Mouse (Mus musculus): ENCODE results near the gene Gm45808. TPM values are rescaled to one million over a fixed set of nuclear protein-coding genes. Genes with fewer than 3 reads are reported as not detected.

The Gm45808 gene
- total RNA-seq, 4 experiments from 2014 or later: 1.9 to 3.2 (median 2.9) TPM; not detected in 1

DNA sequence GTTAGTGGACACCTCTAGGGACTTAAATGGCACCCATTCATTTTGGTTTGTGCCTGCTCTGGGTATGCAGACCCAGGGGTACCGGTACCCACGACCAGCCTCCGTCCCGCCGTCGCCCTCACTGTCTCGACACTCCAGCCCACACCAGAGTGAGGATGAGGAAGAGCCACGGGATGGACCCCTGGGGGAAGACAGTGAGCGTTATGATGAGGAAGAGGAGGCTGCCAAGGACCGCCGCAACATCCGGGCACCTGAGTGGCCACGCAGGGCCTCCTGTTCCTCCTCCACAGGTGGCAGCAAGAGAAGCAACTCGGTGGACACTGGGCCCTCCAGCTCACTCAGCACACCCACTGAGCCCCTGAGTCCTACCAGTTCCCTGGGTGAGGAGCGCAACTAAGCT is 31.6 kb downstream of the Gm45808 start:
- no peak for DNase-seq (ENCODE audit: low spot score in 2 of 2)

DNA sequence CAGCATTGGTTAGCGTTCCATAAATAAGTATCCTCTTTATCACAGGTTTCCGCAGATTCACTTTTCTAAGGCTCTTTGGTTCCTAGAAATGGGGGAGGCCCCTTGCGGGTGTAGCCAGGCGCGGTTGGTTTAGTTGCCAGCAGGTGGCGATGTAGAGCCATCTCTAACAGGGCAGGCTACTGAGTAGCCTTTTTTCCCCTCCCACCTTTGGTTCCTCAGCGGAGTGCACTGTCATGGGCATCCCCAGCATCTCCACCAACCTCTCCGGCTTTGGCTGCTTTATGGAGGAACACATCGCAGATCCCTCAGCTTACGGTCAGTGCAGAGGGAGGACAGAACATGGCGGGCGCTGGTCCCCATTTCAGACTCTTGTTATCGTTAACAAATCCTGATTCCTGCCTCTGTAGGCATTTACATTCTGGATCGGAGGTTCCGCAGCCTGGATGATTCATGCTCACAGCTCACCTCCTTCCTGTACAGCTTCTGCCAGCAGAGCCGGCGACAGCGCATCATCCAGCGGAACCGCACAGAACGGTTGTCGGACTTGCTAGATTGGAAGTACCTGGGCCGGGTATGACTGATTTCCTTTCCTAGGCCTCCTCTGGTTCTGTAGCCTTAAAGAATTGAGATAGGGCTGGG is 35.1 kb downstream of the Gm45808 start:
- DNase-seq (ENCODE audit: low spot score in 2 of 2): peak; percentile 72 to 81

DNA sequence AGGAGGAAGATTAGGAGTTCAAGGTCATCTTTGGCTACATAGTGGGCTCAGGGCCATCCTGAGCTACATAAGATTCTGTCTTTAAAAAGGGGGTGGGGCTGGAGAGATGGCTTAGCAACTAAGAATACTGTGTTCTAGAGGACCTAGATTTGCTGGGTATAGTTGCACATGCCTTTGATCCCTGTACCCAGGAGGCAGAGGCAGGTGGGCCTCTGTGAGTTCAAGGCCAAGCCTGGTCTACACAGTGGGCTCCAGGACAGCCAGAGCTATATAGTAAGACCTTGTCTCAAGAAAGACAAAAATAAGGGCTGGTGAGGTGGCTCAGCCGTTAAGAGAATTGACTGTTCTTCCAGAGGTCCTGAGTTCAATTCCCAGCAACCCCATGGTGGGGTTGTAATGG is 36.6 kb downstream of the Gm45808 start:
- DNase-seq (ENCODE audit: low spot score in 2 of 2): no peak

DNA sequence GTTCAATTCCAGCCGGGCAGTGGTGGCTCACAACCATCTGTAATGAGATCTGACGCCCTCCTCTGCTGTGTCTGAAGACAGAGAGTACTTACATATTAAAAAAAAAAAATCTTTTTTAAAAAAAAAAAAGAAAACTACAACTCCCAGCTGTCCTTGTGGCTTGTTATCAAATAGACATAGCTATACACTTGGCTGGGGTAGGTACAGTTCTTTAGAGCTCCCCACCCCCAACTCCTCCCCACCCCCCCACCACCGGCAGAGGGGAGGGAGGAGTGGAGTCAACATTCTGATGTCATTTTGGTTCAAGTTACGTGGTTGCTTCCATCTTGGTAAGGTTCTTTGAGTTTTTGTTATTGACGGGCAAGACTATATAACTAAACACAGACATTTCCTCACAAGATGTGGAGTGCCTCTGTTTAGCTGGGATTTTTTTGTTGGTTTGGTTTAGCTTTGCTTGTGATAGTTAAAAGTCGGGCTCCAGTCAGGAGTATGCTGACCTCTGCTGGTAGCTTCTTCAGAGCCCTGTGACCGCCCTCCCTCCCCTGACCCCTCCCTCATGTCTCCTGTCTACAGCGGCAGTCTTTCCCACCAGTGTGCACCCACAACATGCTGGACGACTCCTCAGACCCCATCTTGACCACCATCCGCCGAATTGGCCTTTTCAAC is 39.2 kb downstream of the Gm45808 start:
- DNase-seq (ENCODE audit: low spot score in 2 of 2): no peak

DNA sequence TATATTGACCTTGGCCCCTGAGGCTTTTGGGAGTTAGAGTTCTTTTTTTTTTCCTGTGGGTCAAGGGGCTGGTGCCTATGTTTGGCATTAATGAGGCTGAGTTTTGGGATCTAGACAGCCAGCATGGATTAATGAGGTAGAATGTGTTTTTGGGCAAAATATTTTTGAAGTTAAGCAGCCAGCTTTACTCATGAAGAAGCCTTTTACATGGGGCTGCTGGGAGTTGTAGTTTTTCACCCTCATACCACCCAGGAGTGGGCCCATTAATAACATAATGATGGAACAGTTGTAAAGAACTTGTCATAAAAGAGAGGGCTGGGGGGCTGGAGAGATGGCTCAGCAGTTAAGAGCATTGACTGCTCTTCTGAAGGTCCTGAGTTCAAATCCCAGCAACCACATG is 40.0 kb downstream of the Gm45808 start:
- DNase-seq (ENCODE audit: low spot score in 2 of 2): no peak

DNA sequence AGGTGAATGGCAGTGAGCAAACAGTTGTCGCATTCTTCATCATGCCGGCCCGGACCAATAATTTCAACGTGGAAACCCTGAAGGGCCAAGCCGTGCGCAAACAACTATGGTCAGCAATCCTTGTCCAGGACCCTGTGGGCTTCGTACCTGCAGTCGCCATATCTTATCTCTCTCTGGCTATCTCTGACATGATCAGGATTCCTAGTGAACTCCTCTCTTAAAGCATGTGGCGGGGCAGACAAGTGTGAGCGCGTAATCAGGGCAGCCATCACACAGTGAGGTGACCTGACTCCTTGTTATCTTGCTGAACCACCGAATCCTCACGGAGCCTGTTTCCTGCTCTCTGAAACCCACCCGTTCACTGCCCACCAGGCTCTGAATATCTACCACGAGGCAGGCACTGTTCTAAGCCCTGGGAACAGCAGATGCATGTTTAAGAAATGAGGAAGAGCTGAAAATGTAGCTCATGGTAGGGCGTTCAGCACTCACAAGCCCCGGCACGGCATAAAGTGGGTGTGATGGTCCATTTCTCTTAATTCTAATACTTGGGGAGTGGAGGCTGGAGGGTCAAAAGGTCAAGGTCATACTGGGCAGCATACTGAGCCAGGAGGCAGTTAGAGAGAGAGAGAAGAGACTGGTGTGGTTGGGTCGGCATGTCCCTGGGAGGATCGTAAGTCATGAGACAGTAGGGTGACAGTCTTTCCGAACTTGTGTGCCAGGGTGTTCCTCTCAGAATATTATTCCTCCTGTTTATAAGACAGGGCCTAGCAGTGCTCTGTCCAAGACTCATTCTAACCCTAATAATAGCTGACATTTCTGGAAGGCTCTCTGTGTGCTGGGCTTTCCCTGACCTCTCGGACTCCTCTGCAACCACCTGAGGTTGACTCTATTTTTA is 42.8 kb downstream of the Gm45808 start:
- DNase-seq (ENCODE audit: low spot score in 2 of 2): no peak

DNA sequence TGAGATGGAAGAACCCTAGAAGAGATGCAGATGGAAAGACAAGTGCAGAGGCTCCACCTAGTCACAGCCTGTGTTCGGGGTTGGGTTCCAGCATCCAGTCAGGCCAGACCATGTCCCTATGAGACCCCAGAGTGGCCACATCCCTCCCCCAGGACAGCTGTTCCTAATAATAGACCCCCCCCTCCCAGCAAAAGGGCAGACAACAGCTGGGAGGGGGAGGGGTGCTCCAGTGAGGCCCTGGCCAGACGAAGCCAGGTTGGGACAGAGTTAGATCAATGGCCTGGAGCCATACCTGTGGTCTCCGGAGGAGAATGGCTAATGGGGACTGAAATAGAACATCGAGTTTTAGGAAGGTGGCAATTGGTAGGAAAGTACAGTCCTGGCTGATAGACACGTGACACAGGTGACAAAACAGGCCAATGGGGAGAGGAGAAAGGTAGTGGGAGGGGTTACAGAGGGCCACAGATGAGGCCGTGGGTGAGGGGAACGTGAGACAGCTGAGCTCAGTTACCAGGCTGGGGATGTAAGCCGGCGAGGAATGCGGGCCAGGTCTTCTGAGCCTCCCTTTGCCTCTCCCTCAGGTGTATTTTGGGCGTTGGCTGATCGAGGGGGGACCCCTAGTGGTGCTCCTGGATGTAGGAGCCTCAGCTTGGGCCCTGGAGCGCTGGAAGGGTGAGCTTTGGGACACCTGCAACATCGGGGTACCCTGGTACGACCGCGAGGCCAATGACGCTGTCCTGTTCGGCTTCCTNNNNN is 48.9 kb downstream of the Gm45808 start, which contains the start of gene Ruvbl2:
TSS of gene Ruvbl2 (minus strand) at position 576 of the 756 bp plus-strand sequence.
- no peak for DNase-seq (ENCODE audit: low spot score in 2 of 2)

DNA sequence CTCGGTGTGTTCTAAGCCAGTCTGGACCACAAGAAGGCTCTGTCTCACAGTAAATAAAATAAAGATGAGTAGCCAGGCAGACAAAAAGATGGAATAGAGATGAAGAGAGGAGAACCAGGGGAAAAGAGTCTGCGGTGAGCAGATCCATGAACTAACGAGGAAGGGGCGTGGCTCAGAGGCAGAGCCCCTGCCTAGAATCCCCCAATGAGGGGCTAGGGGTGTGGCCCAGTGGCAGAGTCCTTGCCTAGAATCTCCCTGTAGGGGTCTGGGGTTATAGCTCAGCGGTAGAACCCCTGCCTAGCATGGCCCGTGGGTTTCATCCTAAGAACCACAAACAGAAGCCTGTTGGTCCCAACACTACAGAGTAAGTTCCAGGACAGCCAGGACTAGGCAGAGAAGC is 49.6 kb downstream of the Gm45808 start:
- DNase-seq (ENCODE audit: low spot score in 2 of 2): no peak

DNA sequence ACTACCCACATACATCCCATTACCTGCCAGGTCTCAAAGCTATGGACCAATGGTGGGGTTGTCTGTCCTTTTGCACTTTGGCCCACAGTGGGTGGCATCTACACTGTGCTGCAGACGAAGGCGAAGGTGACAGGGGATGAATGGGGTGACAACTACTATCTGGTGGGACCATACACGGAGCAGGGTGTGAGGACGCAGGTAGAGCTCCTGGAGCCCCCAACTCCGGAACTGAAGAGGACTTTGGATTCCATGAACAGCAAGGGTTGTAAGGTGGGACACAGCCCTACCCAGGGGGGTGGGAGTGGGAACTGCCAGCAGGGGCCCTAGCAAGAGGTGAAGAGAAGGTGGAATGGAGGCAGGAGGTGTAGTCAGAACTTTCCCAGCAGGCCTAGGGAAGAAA is 50.2 kb downstream of the Gm45808 start:
- no peak for DNase-seq (ENCODE audit: low spot score in 2 of 2)

DNA sequence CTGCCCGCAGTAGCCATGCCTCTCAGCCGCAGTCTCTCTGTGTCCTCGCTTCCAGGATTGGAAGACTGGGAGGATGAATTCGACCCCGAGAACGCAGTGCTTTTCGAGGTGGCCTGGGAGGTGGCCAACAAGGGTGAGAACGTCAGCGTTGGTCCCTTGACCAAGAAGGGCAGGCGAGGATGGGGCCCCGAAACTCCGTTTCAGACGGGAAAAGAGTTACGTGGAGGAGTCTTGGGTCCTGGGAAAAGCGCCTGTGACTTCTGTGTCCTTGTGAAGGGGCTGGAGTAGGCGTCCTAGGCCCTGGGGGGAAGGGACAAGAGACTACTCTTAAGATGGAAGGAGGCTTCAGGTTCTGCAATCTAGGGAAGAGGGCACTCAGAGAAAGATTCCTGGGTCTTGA is 51.6 kb downstream of the Gm45808 start:
- DNase-seq (ENCODE audit: low spot score in 2 of 2): no peak

DNA sequence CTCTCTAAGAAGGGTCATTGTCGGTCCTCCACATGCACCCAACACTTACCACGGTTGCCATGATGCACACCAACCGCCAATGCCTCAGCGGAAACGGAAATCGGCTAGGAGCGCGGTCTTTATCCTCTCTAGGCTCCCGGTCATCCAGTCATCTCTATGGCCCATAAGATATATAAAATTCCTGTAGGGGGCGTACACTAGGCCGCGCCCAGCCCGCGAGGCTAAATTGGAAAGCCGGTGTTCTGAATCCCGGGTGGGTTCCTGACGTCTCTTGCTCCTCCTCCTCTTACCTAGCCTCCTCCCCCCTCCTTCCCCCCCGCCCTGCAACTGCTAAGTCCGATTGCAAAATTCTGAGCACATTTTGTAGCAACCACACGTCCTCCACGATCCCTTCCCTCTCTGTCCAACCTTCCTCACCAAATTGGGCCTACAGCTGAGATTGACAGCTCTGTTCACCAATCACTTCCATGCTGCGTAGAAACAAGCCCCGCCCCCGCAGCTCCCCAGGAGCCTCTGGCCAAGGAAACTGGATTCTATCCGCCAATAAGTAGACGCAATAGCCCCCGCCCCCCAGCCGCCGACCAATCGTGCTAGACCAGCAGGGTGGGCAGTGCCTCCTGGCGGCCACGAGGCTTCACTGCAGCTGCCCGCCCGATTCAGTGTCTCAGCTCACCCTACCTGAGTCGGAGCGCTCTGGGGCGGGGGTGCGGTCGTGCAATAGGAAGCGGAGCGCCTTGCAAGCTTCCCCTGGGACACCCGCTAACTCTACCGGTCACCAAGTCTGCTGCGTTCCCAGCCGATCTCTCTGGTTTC is 52.2 kb downstream of the Gm45808 start, which contains the start of gene Gys1:
TSS of gene Gys1 (plus strand) at position 642 of the 813 bp plus-strand sequence.
- DNase-seq (ENCODE audit: low spot score in 2 of 2): peak; percentile 99 to 100

DNA sequence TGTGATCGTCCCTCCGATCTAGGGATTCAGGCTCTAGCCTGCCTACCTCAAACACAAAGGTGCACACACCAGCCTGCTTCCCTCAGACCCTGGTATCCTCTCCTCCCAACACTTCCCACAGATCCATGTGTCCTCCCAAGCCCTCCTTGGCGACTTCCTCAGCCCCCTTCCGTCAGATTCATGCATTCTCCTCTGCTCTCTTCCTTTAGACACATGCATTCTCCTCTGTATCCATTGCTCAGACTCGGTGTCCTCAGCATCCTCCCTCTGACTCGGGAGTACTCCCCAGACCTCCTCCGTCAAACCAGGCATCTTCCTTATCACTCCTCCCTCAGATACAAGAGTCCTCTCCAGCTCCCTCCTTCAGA is 52.8 kb downstream of the Gm45808 start:
- no peak for DNase-seq (ENCODE audit: low spot score in 2 of 2)

DNA sequence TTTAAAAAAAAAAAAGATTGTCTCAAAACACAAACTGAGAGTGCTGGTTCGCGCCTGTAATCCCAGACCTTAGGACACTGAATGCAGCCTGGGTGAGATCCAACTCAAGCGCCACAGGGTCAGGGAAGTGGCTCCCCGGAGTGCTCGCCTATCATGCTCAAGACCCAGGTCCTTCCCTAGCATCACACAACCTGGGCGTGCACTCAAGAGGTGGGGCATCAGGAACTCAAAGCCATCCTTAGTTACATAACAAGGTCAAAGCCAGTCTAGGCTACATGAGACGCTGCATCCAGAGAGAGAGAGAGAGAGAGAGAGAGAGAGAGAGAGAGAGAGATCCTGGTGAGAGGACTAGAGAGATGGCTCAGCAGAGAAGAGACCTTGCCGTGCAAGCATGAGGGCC is 60.1 kb downstream of the Gm45808 start:
- DNase-seq (ENCODE audit: low spot score in 2 of 2): no peak

DNA sequence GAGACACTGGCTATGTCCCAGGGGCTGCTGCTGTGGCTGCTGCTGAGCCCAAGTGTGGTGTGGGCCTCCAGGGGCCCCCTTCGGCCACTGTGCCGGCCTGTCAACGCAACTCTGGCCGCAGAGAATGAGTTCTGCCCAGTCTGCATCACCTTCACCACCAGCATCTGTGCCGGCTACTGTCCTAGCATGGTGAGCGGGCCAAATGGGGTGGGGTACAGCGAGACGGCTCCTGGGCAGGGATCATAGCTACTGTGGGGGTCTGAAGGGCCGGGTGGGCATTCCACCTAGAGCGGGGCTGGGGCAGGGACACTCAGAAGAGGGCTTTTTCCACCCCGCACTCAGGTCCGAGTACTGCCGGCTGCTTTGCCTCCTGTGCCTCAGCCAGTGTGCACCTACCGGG is 65.4 kb downstream of the Gm45808 start:
- DNase-seq (ENCODE audit: low spot score in 2 of 2): no peak

DNA sequence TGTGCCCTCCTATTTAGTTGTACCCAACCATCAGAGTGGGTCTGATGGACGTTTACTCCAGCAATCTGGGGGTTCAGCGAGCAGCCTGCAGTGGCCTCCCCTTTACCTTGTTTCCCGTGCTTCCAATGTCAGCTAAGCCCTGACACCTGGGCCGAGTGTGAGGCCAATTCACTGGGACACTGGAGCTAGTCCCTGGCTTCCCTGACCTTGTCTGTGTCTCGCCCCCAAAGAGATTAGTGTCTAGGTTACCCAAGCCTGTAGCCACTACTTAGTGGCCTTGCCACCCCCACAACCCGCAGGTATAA is 66.0 kb downstream of the Gm45808 start, which contains the start of gene Lhb:
TSS of gene Lhb (plus strand) at position 206 of the 305 bp plus-strand sequence.
- DNase-seq (ENCODE audit: low spot score in 2 of 2): no peak

DNA sequence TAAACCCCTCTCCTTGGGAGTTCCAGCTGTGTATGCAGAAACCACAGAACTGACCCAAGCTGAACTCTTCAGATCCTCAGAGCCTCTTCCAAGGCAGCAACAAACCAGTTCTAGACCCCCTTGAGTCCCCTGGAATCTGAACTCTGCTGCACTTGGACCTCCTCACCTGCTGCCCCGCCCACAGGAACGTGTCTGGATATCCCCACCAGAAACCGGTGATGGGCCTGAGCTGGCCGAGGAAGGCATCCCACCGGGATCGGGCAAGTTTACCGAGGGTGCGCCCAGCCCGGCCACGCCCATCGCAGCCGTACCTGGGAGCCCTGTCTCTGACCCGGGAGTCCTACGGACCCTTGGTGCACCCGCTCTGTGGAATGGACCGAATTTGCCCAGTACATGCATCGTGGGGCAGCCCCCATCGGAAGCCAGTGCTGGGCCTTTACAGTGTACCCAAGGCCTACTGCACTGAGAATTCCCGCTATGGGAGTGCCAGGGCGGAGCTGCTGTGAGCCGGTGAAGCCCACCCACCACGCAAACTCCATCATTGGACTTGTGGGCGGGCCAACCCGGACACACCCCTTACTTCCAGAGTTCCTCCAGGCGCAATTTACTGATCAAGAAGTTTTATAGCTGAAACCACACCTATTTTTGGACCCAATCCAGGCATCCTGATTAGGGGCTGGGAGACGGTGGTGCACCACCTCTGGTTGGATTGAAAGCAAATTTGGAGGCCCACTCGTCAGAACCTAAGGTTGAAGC is 66.6 kb downstream of the Gm45808 start:
- DNase-seq (ENCODE audit: low spot score in 2 of 2): no peak

DNA sequence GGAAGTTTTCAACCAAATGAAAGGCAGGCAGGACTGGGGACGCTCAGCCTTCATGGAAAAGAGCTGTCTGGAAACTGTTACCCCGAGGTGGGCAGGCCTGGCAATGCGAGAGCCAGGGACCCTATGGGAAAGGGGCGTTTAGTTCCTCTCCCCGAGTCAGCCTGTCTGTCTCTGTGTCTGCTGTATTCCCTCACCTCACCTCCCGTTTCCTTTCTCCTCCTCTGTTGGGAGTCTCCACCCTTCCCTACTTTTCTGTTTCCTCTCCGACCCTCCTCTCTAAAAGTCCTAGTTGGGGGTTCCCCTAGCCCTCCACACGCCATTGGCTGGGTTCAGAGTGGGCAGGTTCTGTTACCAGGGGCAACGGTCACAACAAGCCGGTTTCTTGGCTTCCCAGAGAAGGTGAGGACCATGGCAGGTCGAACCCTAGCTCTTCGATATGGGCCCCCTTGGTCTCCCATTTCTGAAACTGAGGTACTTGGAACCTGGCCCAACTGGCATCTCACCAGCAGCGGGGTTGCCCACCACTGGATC is 68.6 kb downstream of the Gm45808 start:
- no peak for DNase-seq (ENCODE audit: low spot score in 2 of 2)
